Mouse (Mus musculus): ENCODE results near the gene Wnt6. TPM values are rescaled to one million over a fixed set of nuclear protein-coding genes. Genes with fewer than 3 reads are reported as not detected.
"Not testable (repeated sequence)": the region's sequence is repeated elsewhere in the genome, so short reads cannot be mapped to it uniquely, and the experiment has no call there.

Wnt6 gene
- polyA plus RNA-seq, 1 experiment from 2014 or later, result 15.5 TPM

- Histone ChIP-seq H3K4me1 (replicated peaks) (peaks cover 25% of the 10 kb centered on the region), H3K27me3 (ENCODE audit: insufficient read depth, poor library complexity, severe bottlenecking) (peaks cover 13% of the 10 kb centered on the region), H3K4me3 (peak overlapping the region; percentile 77), H3K36me3 (no peaks in the 10 kb centered on the region), H3K9me3 (no peaks in the 10 kb centered on the region), H3K27ac (peak overlapping the region; percentile 96)
- 17% methylated on average over 14 of the region's 14 CpGs for WGBS
- no peak for DNase-seq (ENCODE audit: low spot score)
These were observed 45.5 kb downstream of the Wnt6 start for GRCm38 (mm10) chr1:74817219-74817618.

GRCm38 (mm10) chr1:74818509-74818908 lies 46.8 kb downstream of the Wnt6 start:
- Histone ChIP-seq H3K4me3 (no peak overlapping the region), H3K27me3 (ENCODE audit: insufficient read depth, poor library complexity, severe bottlenecking) (peaks cover 3% of the 10 kb centered on the region), H3K36me3 (no peaks in the 10 kb centered on the region), H3K27ac (no peak overlapping the region), H3K9me3 (no peaks in the 10 kb centered on the region), H3K4me1 (replicated peaks) (peaks cover 25% of the 10 kb centered on the region)
- WGBS, result 93% methylated on average over 1 of the region's 1 CpGs
- no peak for DNase-seq (ENCODE audit: low spot score)

DNA sequence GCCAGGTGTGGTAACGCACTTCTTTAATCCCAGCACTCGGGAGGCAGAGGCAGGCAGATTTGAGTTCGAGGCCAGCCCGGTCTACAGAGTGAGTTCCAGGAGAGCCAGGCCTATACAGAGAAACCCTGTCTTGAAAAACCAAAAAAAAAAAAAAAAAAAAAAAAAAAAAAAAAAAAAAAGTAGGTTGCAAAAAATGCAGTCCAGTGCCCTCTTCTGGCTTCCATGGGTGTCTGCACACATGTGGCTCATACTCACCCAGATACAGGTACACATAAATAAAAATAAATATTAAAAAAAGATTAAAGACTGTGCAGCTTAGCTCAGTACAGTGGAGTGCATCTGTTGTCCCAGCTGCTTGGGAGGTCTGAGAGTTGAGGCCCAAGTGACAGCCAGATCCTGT lies 51.9 kb downstream of the Wnt6 start:
- WGBS, result 96% methylated on average over 4 of the region's 4 CpGs
- H3K9me3 ChIP-seq; H3K36me3 ChIP-seq; H3K27me3 ChIP-seq (ENCODE audit: insufficient read depth, poor library complexity, severe bottlenecking); DNase-seq (ENCODE audit: low spot score); H3K4me3 ChIP-seq: not testable (repeated sequence)
- Histone ChIP-seq H3K4me1 (replicated peaks) (peaks cover 29% of the 10 kb centered on the region), H3K27ac (peak overlapping the region; percentile 87)

DNA sequence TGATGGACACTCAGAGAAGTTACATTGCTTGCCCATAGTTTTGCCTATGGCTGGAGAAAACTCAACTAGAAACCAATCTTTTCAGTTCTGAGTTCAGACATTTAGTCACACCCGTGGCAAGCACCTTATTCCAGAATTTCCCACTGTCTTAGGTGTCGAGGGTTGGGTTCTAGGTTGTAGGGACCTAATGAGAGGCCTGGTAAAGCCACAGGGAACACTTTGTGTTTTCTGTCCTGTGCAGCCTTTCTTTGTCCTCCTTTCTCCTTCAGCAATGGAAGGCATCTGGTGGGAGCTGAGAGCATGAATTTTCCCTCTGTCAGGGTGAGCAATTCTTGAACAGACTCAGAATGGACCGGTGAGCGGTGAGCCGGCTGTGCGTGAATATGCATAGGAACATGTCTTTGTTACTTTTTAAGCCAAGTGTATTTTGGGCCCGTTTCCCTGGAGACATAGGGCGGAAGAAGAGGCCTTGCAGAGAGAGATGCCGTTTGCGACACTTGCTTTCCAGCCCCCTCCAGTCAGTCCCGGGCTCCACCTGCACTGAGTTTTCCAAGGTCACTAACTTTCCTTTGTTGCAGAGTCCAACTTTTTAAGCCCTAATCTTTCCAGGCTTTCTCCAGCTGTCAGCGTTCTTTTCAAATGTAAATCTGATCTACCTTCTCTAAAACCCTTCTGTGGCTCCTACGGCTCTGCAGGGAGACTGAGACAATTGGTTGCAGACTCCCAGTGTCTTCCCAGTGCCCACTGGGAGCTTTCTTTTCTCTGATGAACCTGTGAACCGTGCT lies 53.0 kb downstream of the Wnt6 start:
- no peaks in the 10 kb centered on the region for H3K36me3 ChIP-seq
- H3K4me3 ChIP-seq, result no peak overlapping the region; the same call in 1 of the 2 replicates
- H3K27me3 ChIP-seq (ENCODE audit: insufficient read depth, poor library complexity, severe bottlenecking), result no peaks in the 10 kb centered on the region
- DNase-seq (ENCODE audit: low spot score), result peak; percentile 80
- peak overlapping the region; percentile 87 for H3K27ac ChIP-seq
- H3K9me3 ChIP-seq, result no peaks in the 10 kb centered on the region
- peaks cover 38% of the 10 kb centered on the region for H3K4me1 ChIP-seq (replicated peaks)
- WGBS, result 11% methylated on average over 14 of the region's 14 CpGs

- WGBS, result 83% methylated on average over 9 of the region's 9 CpGs
These were observed 58.4 kb downstream of the Wnt6 start for GRCm38 (mm10) chr1:74830061-74830460.

GRCm38 (mm10) chr1:74833255-74833654 lies 61.6 kb downstream of the Wnt6 start:
- Histone ChIP-seq H3K27me3 (ENCODE audit: insufficient read depth, poor library complexity, severe bottlenecking) (peaks cover 4% of the 10 kb centered on the region; the same call in 1 of the 2 replicates), H3K27ac (no peak overlapping the region), H3K36me3 (no peaks in the 10 kb centered on the region), H3K4me1 (replicated peaks) (peaks cover 19% of the 10 kb centered on the region), H3K9me3 (no peaks in the 10 kb centered on the region), H3K4me3 (no peak overlapping the region)
- WGBS, result 87% methylated on average over 3 of the region's 3 CpGs
- no peak for DNase-seq (ENCODE audit: low spot score)

More at GRCm38 (mm10) chr1:74830061-74830460, 58.4 kb downstream of the Wnt6 start:
- Histone ChIP-seq H3K27me3 (ENCODE audit: insufficient read depth, poor library complexity, severe bottlenecking) (0 out of 2 replicates have a peak, but pooled peaks cover 4% of the 10 kb centered on the region), H3K27ac (peak overlapping the region; percentile 35), H3K4me1 (replicated peaks) (peaks cover 36% of the 10 kb centered on the region), H3K9me3 (no peaks in the 10 kb centered on the region), H3K36me3 (no peaks in the 10 kb centered on the region), H3K4me3 (no peak overlapping the region)
- DNase-seq (ENCODE audit: low spot score), result no peak

Other genes starting within 250 kb of the Wnt6 start
- gene Plcd4, start 229.0 kb upstream of the Wnt6 start, polyA plus RNA-seq (2016; fragmentation: Nextera tagmentation; extraction: Ambion mirVana), result 1.1 and 1.3 TPM in 2 replicates
- 34.0 and 45.5 TPM in 2 replicates for gene Usp37, start 227.6 kb upstream of the Wnt6 start, polyA plus RNA-seq (2016; fragmentation: Nextera tagmentation; extraction: Ambion mirVana)
- 8.7 and 9.6 TPM in 2 replicates for gene Zfp142, start 183.6 kb upstream of the Wnt6 start, polyA plus RNA-seq (2016; fragmentation: Nextera tagmentation; extraction: Ambion mirVana)
- 17.4 and 19.4 TPM in 2 replicates for gene Bcs1l, start 183.6 kb upstream of the Wnt6 start, polyA plus RNA-seq (2016; fragmentation: Nextera tagmentation; extraction: Ambion mirVana)
- 33.0 and 37.2 TPM in 2 replicates for gene Rnf25, start 170.5 kb upstream of the Wnt6 start, polyA plus RNA-seq (2016; fragmentation: Nextera tagmentation; extraction: Ambion mirVana)
- 15.3 and 21.8 TPM in 2 replicates for gene Stk36, start 170.4 kb upstream of the Wnt6 start, polyA plus RNA-seq (2016; fragmentation: Nextera tagmentation; extraction: Ambion mirVana)
- 35.7 and 48.5 TPM in 2 replicates for gene Ttll4, start 110.1 kb upstream of the Wnt6 start, polyA plus RNA-seq (2016; fragmentation: Nextera tagmentation; extraction: Ambion mirVana)
- 7.4 and 8.4 TPM in 2 replicates for gene Cyp27a1, start 58.3 kb upstream of the Wnt6 start, polyA plus RNA-seq (2016; fragmentation: Nextera tagmentation; extraction: Ambion mirVana)
- gene Prkag3, start 22.7 kb upstream of the Wnt6 start, polyA plus RNA-seq (2016; fragmentation: Nextera tagmentation; extraction: Ambion mirVana), result 0.12 TPM in 1 of 2 replicates, not detected in the other
- 0.87 and 1.6 TPM in 2 replicates for gene Wnt10a, start 19.6 kb downstream of the Wnt6 start, polyA plus RNA-seq (2016; fragmentation: Nextera tagmentation; extraction: Ambion mirVana)
- 0.96 and 2.6 TPM in 2 replicates for gene Cdk5r2, start 83.0 kb downstream of the Wnt6 start, polyA plus RNA-seq (2016; fragmentation: Nextera tagmentation; extraction: Ambion mirVana)
- 0.25 and 0.89 TPM in 2 replicates for gene Fev, start 113.5 kb downstream of the Wnt6 start, polyA plus RNA-seq (2016; fragmentation: Nextera tagmentation; extraction: Ambion mirVana)
- not detected in 2 replicates for gene Cryba2, start 121.3 kb downstream of the Wnt6 start, polyA plus RNA-seq (2016; fragmentation: Nextera tagmentation; extraction: Ambion mirVana)
- gene Cfap65, start 163.7 kb downstream of the Wnt6 start, polyA plus RNA-seq (2016; fragmentation: Nextera tagmentation; extraction: Ambion mirVana), result 0.50 and 1.7 TPM in 2 replicates
- 0.12 TPM in 2 replicates for gene Ihh, start 179.8 kb downstream of the Wnt6 start, polyA plus RNA-seq (2016; fragmentation: Nextera tagmentation; extraction: Ambion mirVana)